Mouse (Mus musculus): ENCODE data around the gene Olfr1342. TPM values are rescaled to one million over a fixed set of nuclear protein-coding genes. Genes with fewer than 3 reads are reported as not detected.
A peak's percentile ranks its signal among the peaks of the same experiment; 100 is the strongest.

Gene Olfr1342
- polyA plus RNA-seq (2015; fragmentation: Nextera tagmentation; extraction: Ambion mirVana) = 0.11 and 0.14 TPM in 2 replicates

DNA sequence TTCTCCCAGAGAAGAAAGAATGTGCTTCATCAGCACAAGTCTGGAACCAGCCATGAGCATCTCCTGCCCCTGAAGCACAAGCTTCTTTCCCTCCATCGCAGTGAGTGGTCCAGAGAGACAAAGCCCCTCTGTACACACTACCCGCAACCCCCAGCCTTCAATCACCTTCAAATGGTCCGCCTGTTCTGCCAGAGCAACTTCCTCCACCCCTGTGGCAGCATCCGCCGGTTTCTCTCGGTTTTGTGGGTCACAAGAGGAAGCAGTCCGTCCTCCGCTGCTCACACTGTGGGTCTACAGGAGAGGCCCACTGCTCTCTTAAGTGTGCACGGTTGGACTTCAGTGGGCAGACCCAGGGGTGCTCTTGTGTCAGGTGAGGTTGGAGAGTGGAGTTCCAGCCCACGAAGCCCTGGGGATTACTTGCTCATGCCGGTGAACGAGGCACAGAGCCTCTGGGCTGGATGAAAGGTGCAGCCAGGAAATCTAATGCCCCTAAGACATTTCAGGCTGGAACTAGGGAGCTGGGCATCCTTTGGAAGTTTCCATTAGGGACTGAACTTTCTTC, at the start of gene Olfr1342:
Gene Olfr1342 (minus strand): TSS at position 345 of the 562 bp plus-strand sequence.
- Histone ChIP-seq H3K9me3 (no peaks in the 10 kb centered on the region), H3K4me1 (peaks cover 18% of the 10 kb centered on the region; the same call in 1 of the 2 replicates), H3K4me2 (replicated peaks) (peak within 1 kb of the TSS; percentile 42), H3K36me3 (no peaks in the 10 kb centered on the region), H3K27ac (peak within 1 kb of the TSS; percentile 39; the same call in 1 of the 2 replicates), H3K27me3 (no peaks in the 10 kb centered on the region), H3K9ac (no peak within 1 kb of the TSS), H3K4me3 (no peak within 1 kb of the TSS)
- WGBS = 37% methylated on average over 12 of the region's 12 CpGs
- no peak for ATAC-seq (ENCODE audit: low FRiP score, low read depth)

- H3K9ac ChIP-seq = no peak overlapping the region
- no peaks in the 10 kb centered on the region for H3K36me3 ChIP-seq
- no peak for ATAC-seq (ENCODE audit: low FRiP score, low read depth)
- H3K27me3 ChIP-seq = peaks cover 38% of the 10 kb centered on the region
- no peak overlapping the region for H3K27ac ChIP-seq
- H3K4me2 ChIP-seq (replicated peaks) = no peak overlapping the region
- peaks cover 8% of the 10 kb centered on the region; the same call in 1 of the 2 replicates for H3K9me3 ChIP-seq
- WGBS = 9% methylated on average over 16 of the region's 16 CpGs
- H3K4me3 ChIP-seq = no peak overlapping the region
- 0 out of 2 replicates have a peak, but pooled peaks cover 3% of the 10 kb centered on the region for H3K4me1 ChIP-seq
These were observed 49.3 kb upstream of the Olfr1342 start for GRCm38 (mm10) chr4:118741881-118742280.

- Histone ChIP-seq H3K9ac (no peak overlapping the region), H3K27ac (no peak overlapping the region), H3K27me3 (peaks cover 38% of the 10 kb centered on the region), H3K4me1 (0 out of 2 replicates have a peak, but pooled peaks cover 3% of the 10 kb centered on the region), H3K4me2 (replicated peaks) (no peak overlapping the region), H3K36me3 (no peaks in the 10 kb centered on the region), H3K4me3 (no peak overlapping the region), H3K9me3 (peaks cover under 1% of the 10 kb centered on the region; the same call in 1 of the 2 replicates)
- 12% methylated on average over 11 of the region's 11 CpGs for WGBS
- no peak for ATAC-seq (ENCODE audit: low FRiP score, low read depth)
These were observed 48.6 kb upstream of the Olfr1342 start for GRCm38 (mm10) chr4:118740988-118741698.

DNA sequence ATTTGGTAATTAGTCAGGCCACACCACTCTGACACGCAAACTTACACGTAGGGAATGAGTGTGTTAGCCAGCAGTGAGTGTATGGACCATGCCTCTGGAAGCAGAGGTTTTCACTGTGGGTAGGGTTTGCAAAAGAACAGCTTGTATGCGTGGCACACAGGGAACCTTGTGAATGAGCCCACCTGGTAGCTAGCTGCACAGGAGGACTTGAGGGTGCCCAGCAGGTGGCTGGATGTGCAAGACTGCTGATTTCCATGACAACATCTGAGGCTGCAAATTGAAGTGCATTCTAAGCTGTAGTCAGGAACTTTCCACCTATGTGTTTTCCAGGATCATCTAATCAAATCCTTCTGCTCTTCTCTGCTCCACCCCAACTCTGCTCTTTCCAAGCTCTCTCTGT, 47.0 kb upstream of the Olfr1342 start:
- Histone ChIP-seq H3K27ac (no peak overlapping the region), H3K4me3 (no peak overlapping the region), H3K27me3 (peaks cover 38% of the 10 kb centered on the region), H3K4me2 (replicated peaks) (no peak overlapping the region), H3K9ac (no peak overlapping the region), H3K4me1 (0 out of 2 replicates have a peak, but pooled peaks cover 3% of the 10 kb centered on the region), H3K9me3 (no peaks in the 10 kb centered on the region), H3K36me3 (no peaks in the 10 kb centered on the region)
- ATAC-seq (ENCODE audit: low FRiP score, low read depth) = no peak
- WGBS = 55% methylated on average over 3 of the region's 3 CpGs

DNA sequence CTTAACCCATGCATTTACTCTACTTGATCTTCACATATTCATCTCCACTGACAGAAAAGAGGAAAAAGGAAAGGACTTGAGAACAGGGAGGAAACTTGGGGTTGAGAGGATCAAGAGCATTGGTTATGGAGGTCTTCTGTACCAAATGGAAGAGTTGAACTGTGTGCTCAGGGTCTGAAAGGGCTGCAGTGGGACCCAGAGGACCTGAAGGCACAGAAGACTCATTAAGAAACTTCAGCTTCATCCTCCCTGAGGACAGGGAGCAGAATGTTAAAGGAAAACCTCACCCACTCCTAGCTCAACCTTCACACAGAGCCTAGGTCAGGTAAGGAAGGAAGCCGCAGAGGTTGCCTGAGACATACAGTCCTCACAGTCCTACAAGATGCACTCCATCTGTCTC, 39.3 kb upstream of the Olfr1342 start, which contains the start of gene Olfr1339:
Gene Olfr1339 (plus strand): TSS at position 301 of the 400 bp plus-strand sequence.
- WGBS = 70% methylated on average over 1 of the region's 1 CpGs
- H3K9me3 ChIP-seq = no peaks in the 10 kb centered on the region

GRCm38 (mm10) chr4:118721742-118722483, 29.4 kb upstream of the Olfr1342 start:
- ATAC-seq (ENCODE audit: low FRiP score, low read depth) = no peak
- Histone ChIP-seq H3K4me3 (no peak overlapping the region), H3K4me2 (replicated peaks) (no peak overlapping the region), H3K9me3 (no peaks in the 10 kb centered on the region), H3K9ac (no peak overlapping the region), H3K36me3 (no peaks in the 10 kb centered on the region), H3K4me1 (no peaks in the 10 kb centered on the region), H3K27ac (no peak overlapping the region), H3K27me3 (no peaks in the 10 kb centered on the region)
- 56% methylated on average over 10 of the region's 10 CpGs for WGBS

More for the DNA sequence above, 39.3 kb upstream of the Olfr1342 start, which contains the start of gene Olfr1339:
- no peak within 1 kb of the TSS for H3K9ac ChIP-seq
- ATAC-seq (ENCODE audit: low FRiP score, low read depth) = no peak
- no peak within 1 kb of the TSS for H3K4me2 ChIP-seq (replicated peaks)
- no peaks in the 10 kb centered on the region for H3K36me3 ChIP-seq
- H3K27me3 ChIP-seq = no peaks in the 10 kb centered on the region
- no peak within 1 kb of the TSS for H3K4me3 ChIP-seq
- no peak within 1 kb of the TSS for H3K27ac ChIP-seq
- H3K4me1 ChIP-seq = no peaks in the 10 kb centered on the region

- Histone ChIP-seq H3K27me3 (no peaks in the 10 kb centered on the region), H3K36me3 (no peaks in the 10 kb centered on the region), H3K9me3 (no peaks in the 10 kb centered on the region), H3K4me2 (replicated peaks) (no peak within 1 kb of the TSS), H3K9ac (no peak within 1 kb of the TSS), H3K4me3 (no peak within 1 kb of the TSS), H3K27ac (no peak within 1 kb of the TSS), H3K4me1 (no peaks in the 10 kb centered on the region)
- no peak for ATAC-seq (ENCODE audit: low FRiP score, low read depth)
These were observed 27.3 kb upstream of the Olfr1342 start, which contains the start of gene Olfr1340 for GRCm38 (mm10) chr4:118719838-118720237. TSS of gene Olfr1340 (plus strand) at chr4:118720138.

DNA sequence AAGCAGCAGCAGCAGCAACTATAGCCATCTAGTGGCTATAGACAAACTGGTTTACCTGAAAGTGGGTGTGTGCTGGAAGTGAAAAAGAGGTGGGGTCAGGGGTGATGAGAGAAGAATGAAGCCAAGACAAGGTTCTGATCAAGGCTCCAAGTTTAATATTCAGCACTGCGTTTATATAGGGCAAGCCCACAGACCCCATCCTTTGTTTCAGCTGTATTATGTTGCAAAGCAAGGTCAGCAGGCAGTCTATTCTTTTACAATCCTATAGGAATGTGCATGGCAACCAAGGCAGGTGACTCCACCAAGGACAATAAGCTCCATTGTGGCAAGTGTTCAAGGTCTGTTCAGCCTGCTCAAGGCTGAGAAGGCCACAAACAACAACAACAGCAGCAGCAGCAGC, 19.1 kb upstream of the Olfr1342 start:
- ATAC-seq (ENCODE audit: low FRiP score, low read depth) = no peak
- H3K9ac ChIP-seq = no peak overlapping the region
- 42% methylated on average over 1 of the region's 1 CpGs for WGBS

GRCm38 (mm10) chr4:118708086-118708485, 15.5 kb upstream of the Olfr1342 start:
- no peak for ATAC-seq (ENCODE audit: low FRiP score, low read depth)
- H3K4me2 ChIP-seq (replicated peaks) = no peak overlapping the region
- H3K36me3 ChIP-seq = no peaks in the 10 kb centered on the region
- no peak overlapping the region for H3K4me3 ChIP-seq
- no peaks in the 10 kb centered on the region for H3K27me3 ChIP-seq
- no peaks in the 10 kb centered on the region for H3K4me1 ChIP-seq
- no peak overlapping the region for H3K27ac ChIP-seq
- 84% methylated on average over 5 of the region's 5 CpGs for WGBS
- no peaks in the 10 kb centered on the region for H3K9me3 ChIP-seq
- no peak overlapping the region for H3K9ac ChIP-seq

More for the DNA sequence above, 19.1 kb upstream of the Olfr1342 start:
- Histone ChIP-seq H3K4me1 (no peaks in the 10 kb centered on the region), H3K4me2 (replicated peaks) (no peak overlapping the region), H3K27me3 (no peaks in the 10 kb centered on the region), H3K27ac (no peak overlapping the region), H3K36me3 (no peaks in the 10 kb centered on the region), H3K9me3 (no peaks in the 10 kb centered on the region), H3K4me3 (no peak overlapping the region)

GRCm38 (mm10) chr4:118703223-118703622, 10.7 kb upstream of the Olfr1342 start, which contains the start of gene Olfr1341:
TSS of gene Olfr1341 (plus strand) at chr4:118703523.
- Histone ChIP-seq H3K4me1 (no peaks in the 10 kb centered on the region), H3K36me3 (no peaks in the 10 kb centered on the region), H3K27ac (no peak within 1 kb of the TSS), H3K4me3 (no peak within 1 kb of the TSS), H3K4me2 (replicated peaks) (no peak within 1 kb of the TSS), H3K27me3 (no peaks in the 10 kb centered on the region), H3K9me3 (no peaks in the 10 kb centered on the region), H3K9ac (no peak within 1 kb of the TSS)
- WGBS = 81% methylated on average over 3 of the region's 3 CpGs
- no peak for ATAC-seq (ENCODE audit: low FRiP score, low read depth)

DNA sequence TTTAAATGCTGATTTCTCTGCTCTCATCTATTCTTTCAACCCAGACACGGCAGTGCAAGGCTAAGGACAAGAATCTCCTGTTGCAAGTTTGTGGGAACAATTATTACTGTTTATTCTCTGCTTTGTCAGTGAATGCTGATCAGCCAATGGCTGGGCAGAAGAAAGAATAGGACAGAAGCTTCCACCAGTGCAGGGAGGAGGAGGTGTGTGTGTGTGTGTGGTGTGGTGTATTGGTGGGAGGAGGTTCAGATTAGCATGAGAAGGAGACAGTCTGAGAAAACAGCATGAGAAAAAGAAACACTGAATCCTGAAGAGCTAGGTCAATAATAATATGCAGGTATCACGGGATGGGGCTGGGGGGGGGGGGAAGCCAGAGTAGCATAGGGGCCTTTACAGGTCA, 1.3 kb upstream of the Olfr1342 start:
- Histone ChIP-seq H3K4me3 (no peak overlapping the region), H3K36me3 (no peaks in the 10 kb centered on the region), H3K9me3 (no peaks in the 10 kb centered on the region), H3K4me2 (replicated peaks) (no peak overlapping the region), H3K4me1 (peaks cover 18% of the 10 kb centered on the region; the same call in 1 of the 2 replicates), H3K27ac (no peak overlapping the region), H3K9ac (no peak overlapping the region), H3K27me3 (no peaks in the 10 kb centered on the region)
- 47% methylated on average over 2 of the region's 2 CpGs for WGBS
- no peak for ATAC-seq (ENCODE audit: low FRiP score, low read depth)

- no peaks in the 10 kb centered on the region for H3K27me3 ChIP-seq
- H3K4me3 ChIP-seq = no peak overlapping the region
- H3K4me2 ChIP-seq (replicated peaks) = no peak overlapping the region
- WGBS = 64% methylated on average over 2 of the region's 2 CpGs
- no peaks in the 10 kb centered on the region for H3K36me3 ChIP-seq
- no peaks in the 10 kb centered on the region for H3K9me3 ChIP-seq
- H3K9ac ChIP-seq = no peak overlapping the region
- no peak for ATAC-seq (ENCODE audit: low FRiP score, low read depth)
- H3K27ac ChIP-seq = no peak overlapping the region
- peaks cover 4% of the 10 kb centered on the region; the same call in 1 of the 2 replicates for H3K4me1 ChIP-seq
These were observed 5.5 kb downstream of the Olfr1342 start for GRCm38 (mm10) chr4:118687086-118687485.

All from limb, embryonic 13.5 days (tissue).